Mouse (Mus musculus) liver, adult 2 months (tissue): ENCODE results near the gene Gpank1. TPM values are rescaled to one million over a fixed set of nuclear protein-coding genes. Genes with fewer than 3 reads are reported as not detected.

Experiments
- DNase-seq: peaks from one replicate; pipeline ENCODE4 v3.0.0-alpha.2; 2011; ENCODE audit warnings: low read depth, low spot score; ENCODE audit errors: extremely low read depth
- H3K27ac ChIP-seq: fragments of 200-500 bp; replicated peaks from 2 replicates; pipeline ENCODE4 v1.5.1; 2012; ENCODE audit warnings: low read depth, mild to moderate bottlenecking, control low read depth, inconsistent platforms, low read length; ENCODE audit not compliant: insufficient read depth
- H3K27me3 ChIP-seq: fragments of 200-500 bp; 2 replicates; pipeline ENCODE4 v1.6.1; 2012; ENCODE audit warnings: mild to moderate bottlenecking, moderate library complexity, low read length, inconsistent platforms; ENCODE audit not compliant: control insufficient read depth, insufficient read depth
- H3K36me3 ChIP-seq: fragments of 200-500 bp; 2 replicates; pipeline ENCODE4 v1.6.1; 2012; ENCODE audit warnings: low read length, inconsistent platforms; ENCODE audit not compliant: control insufficient read depth, insufficient read depth
- H3K4me1 ChIP-seq: fragments of 200-500 bp; 2 replicates; pipeline ENCODE4 v1.6.1; 2011; ENCODE audit warnings: low read length; ENCODE audit not compliant: control insufficient read depth, insufficient read depth
- H3K4me3 ChIP-seq: fragments of 200-500 bp; 2 replicates; pipeline ENCODE4 v1.5.1; 2011; ENCODE audit warnings: low read depth, mild to moderate bottlenecking, control low read depth, low read length, moderate library complexity; ENCODE audit not compliant: insufficient read depth
- H3K79me2 ChIP-seq: fragments of 200-500 bp; 2 replicates; pipeline ENCODE4 v1.6.1; 2012; ENCODE audit warnings: inconsistent platforms, mild to moderate bottlenecking, low read length, moderate library complexity; ENCODE audit not compliant: control insufficient read depth, insufficient read depth
- H3K9ac ChIP-seq: fragments of 200-500 bp; 2 replicates; pipeline ENCODE4 v1.6.1; 2012; ENCODE audit warnings: low read depth, mild to moderate bottlenecking, control low read depth, inconsistent platforms, low read length
- CTCF ChIP-seq: fragments of 200-500 bp; IDR thresholded peaks from 2 replicates; pipeline ENCODE4 v1.5.1; 2011; ENCODE audit warnings: low read depth, low read length, control low read depth
- POLR2A ChIP-seq: fragments of 200-500 bp; IDR thresholded peaks from 2 replicates; pipeline ENCODE4 v1.6.1; 2011; ENCODE audit warnings: low read length, control low read depth; ENCODE audit not compliant: insufficient read depth; ENCODE audit errors: extremely low read depth
- WGBS: fragments of 180-500 bp; shearing (Covaris S2); methylation state at CpG from one replicate; pipeline ENCODE4 v1.1.7; 2018; 5-methylcytosine and 5-hydroxymethylcytosine counted together
- polyA plus RNA-seq: library from polyadenylated mRNA; depleted of rRNA; stranded (reverse); fragments of >200 nt; gene quantifications from 2 replicates; pipeline ENCODE4 v1.2.3, GENCODE M21; 2012
- total RNA-seq: library from RNA; depleted of rRNA; stranded (reverse); fragments of >200 nt; gene quantifications from 2 replicates; pipeline ENCODE4 v1.2.3, GENCODE M21; 2014

Gpank1 gene
- total and polyA plus RNA-seq, 2 experiments: 9.8 to 11.4 TPM

GRCm38 (mm10) chr17:35152121-35152520 is 30.9 kb downstream of the Gpank1 start:
- Histone ChIP-seq H3K79me2 (no peaks in the 10 kb centered on the region; the same call in 1 of the 2 replicates), H3K36me3 (peaks cover 77% of the 10 kb centered on the region), H3K9ac (no peak overlapping the region), H3K4me3 (no peak overlapping the region), H3K4me1 (no peaks in the 10 kb centered on the region; the same call in 1 of the 2 replicates), H3K27me3 (no peaks in the 10 kb centered on the region), H3K27ac (no peak overlapping the region)
- DNase-seq: peak; percentile 40
- TF ChIP-seq POLR2A (no peak), CTCF (no peak)
- WGBS: 57% methylated on average over 4 of the region's 4 CpGs

- Histone ChIP-seq H3K36me3 (peaks cover 80% of the 10 kb centered on the region), H3K27ac (no peak overlapping the region), H3K79me2 (peaks cover 3% of the 10 kb centered on the region; the same call in 1 of the 2 replicates), H3K4me1 (no peaks in the 10 kb centered on the region; the same call in 1 of the 2 replicates), H3K9ac (no peak overlapping the region), H3K4me3 (no peak overlapping the region), H3K27me3 (no peaks in the 10 kb centered on the region)
- WGBS: 90% methylated on average over 9 of the region's 9 CpGs
- no peak for DNase-seq
- TF ChIP-seq POLR2A: no peak
- TF ChIP-seq CTCF: no peak
These were observed 31.8 kb downstream of the Gpank1 start for GRCm38 (mm10) chr17:35153077-35153476.

DNA sequence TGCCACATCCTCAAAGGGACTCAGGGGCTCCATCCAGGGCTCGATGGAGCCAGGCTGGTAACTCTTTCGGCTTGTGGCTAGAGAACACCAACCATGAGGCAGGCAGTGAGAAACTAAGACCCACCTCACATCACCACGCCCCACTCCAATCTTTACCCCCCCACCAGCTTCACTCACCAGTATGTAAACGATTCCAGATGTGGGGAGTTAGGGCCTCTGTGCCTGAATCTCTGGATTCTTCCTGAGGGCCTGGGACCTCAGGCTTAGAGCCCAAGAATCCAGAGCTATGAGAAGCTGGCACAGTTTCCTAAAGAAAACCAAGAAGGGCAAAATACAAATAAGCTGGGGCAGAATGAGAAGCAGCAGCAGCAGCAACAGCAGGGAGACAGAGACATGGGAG is 32.7 kb downstream of the Gpank1 start:
- no peak overlapping the region for H3K27ac ChIP-seq
- peaks cover 3% of the 10 kb centered on the region; the same call in 1 of the 2 replicates for H3K79me2 ChIP-seq
- TF ChIP-seq CTCF (no peak), POLR2A (no peak)
- no peaks in the 10 kb centered on the region for H3K4me1 ChIP-seq
- DNase-seq: no peak
- no peaks in the 10 kb centered on the region for H3K27me3 ChIP-seq
- no peak overlapping the region for H3K4me3 ChIP-seq
- peaks cover 81% of the 10 kb centered on the region for H3K36me3 ChIP-seq
- no peak overlapping the region for H3K9ac ChIP-seq
- WGBS: 87% methylated on average over 4 of the region's 4 CpGs

DNA sequence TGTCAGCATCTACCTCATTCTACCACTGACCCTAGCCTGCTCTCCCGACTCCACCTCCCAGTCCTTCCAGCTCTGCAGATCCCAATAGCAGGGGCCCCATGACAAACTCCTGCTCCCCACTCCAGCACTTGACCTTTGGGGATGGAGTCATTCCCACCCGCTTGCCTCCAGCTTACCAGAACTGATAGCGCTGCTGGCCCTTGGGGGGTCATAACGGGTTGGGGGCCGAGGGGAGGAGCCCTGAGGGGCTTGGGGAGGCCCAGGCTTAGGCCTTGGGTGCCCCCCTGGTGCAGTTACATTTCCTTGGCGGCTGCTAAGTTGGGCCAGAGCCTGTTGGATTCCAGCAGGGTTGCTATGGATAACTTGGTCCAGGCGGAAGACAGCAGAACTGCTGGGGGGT is 33.4 kb downstream of the Gpank1 start:
- TF ChIP-seq CTCF: no peak
- TF ChIP-seq POLR2A: no peak

DNA sequence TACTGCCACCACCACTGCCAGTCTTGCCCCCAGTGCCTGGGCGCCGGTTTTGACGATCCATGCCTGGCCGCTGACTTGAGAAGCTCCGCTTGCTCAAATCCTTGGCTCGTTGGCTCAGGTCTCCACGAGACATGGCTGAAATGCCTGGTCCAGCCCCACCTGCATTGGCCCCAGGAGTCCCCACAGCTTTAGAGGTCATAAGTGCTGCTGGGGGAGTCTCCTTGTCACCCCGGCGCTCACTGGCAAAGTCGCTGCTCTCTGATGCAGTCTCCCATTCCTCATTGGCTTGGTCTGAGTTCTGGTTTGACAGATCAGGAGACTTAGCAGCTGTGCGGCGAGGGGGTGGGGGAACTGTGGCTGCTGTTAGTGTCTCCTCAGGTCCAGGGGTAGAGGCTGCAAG is 34.2 kb downstream of the Gpank1 start:
- Histone ChIP-seq H3K27ac (no peak overlapping the region), H3K36me3 (peaks cover 86% of the 10 kb centered on the region), H3K79me2 (peaks cover 13% of the 10 kb centered on the region; the same call in 1 of the 2 replicates), H3K27me3 (no peaks in the 10 kb centered on the region), H3K4me3 (no peak overlapping the region), H3K4me1 (no peaks in the 10 kb centered on the region), H3K9ac (no peak overlapping the region)
- TF ChIP-seq CTCF (no peak), POLR2A (no peak)
- DNase-seq: no peak
- 94% methylated on average over 12 of the region's 12 CpGs for WGBS

More for the DNA sequence above, 33.4 kb downstream of the Gpank1 start:
- Histone ChIP-seq H3K27me3 (no peaks in the 10 kb centered on the region), H3K4me3 (no peak overlapping the region), H3K4me1 (no peaks in the 10 kb centered on the region), H3K27ac (no peak overlapping the region), H3K36me3 (peaks cover 84% of the 10 kb centered on the region), H3K9ac (no peak overlapping the region), H3K79me2 (peaks cover 6% of the 10 kb centered on the region; the same call in 1 of the 2 replicates)
- WGBS: 91% methylated on average over 7 of the region's 7 CpGs
- no peak for DNase-seq

GRCm38 (mm10) chr17:35156461-35157200 is 35.4 kb downstream of the Gpank1 start:
- Histone ChIP-seq H3K4me3 (no peak overlapping the region), H3K4me1 (no peaks in the 10 kb centered on the region), H3K36me3 (peaks cover 86% of the 10 kb centered on the region), H3K27me3 (no peaks in the 10 kb centered on the region), H3K9ac (no peak overlapping the region), H3K27ac (no peak overlapping the region), H3K79me2 (peaks cover 19% of the 10 kb centered on the region; the same call in 1 of the 2 replicates)
- TF ChIP-seq POLR2A (no peak), CTCF (no peak)
- DNase-seq: no peak
- 93% methylated on average over 33 of the region's 33 CpGs for WGBS
